Mouse (Mus musculus): ENCODE results near the gene Foxs1. TPM values are rescaled to one million over a fixed set of nuclear protein-coding genes. Genes with fewer than 3 reads are reported as not detected.

Foxs1 gene
- polyA plus RNA-seq, 1 experiment, result 4.6 TPM

DNA sequence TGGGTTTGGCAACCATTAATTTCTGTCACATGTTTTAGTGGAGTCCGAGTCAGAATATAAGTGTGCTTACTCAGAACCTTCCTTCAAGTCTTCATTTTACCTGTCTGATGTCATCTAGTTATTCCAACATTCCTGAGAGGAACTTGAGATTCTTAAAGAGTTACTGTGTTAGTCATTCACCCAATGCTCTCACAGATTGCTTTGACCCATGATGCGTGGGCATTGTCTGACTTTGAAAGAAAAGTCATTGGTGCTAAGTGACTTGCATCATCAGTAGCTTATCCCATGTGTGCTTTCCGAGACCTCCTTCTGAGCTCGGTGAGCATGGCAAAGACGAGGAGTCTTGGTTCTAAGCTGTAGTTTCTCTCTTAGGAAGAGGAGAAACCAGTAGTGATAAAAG is 44.2 kb downstream of the Foxs1 start:
- Histone ChIP-seq H3K36me3 (replicated peaks; ENCODE audit: low read length) (peaks cover 95% of the 10 kb centered on the region), H3K4me3 (replicated peaks) (no peak overlapping the region), H3K4me1 (no peaks in the 10 kb centered on the region), H3K9me3 (no peaks in the 10 kb centered on the region), H3K27me3 (replicated peaks) (no peaks in the 10 kb centered on the region)
- TF ChIP-seq GATA1 (IDR thresholded peaks at IDR 0.05; ENCODE audit: borderline replicate concordance, low read length) (no peak), FLI1 (IDR thresholded peaks at IDR 0.05; ENCODE audit: low read length) (no peak)

DNA sequence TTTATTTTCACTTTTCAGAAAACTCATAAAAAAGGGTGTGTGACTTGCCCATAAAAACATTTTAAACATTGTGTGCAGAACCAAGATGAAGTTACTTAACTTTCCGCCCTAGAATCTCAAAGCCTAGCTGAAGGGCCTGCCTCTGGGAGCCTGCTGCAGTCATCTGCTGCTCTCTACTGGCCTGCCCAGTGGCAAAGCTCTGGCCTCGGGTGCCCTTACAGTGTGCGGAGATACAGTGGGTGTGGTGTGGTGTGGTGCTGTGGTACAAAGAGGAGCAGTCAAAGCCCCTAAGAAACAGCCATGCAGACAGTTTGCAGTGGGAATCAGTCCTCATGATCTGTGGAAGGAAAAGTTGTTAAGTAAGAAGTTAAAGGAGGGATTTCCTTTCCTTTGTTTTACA is 45.8 kb downstream of the Foxs1 start:
- peaks cover 95% of the 10 kb centered on the region for H3K36me3 ChIP-seq (replicated peaks; ENCODE audit: low read length)
- no peak overlapping the region for H3K4me3 ChIP-seq (replicated peaks)
- no peaks in the 10 kb centered on the region for H3K9me3 ChIP-seq
- no peak for TF ChIP-seq GATA1 (IDR thresholded peaks at IDR 0.05; ENCODE audit: borderline replicate concordance, low read length)
- TF ChIP-seq FLI1 (IDR thresholded peaks at IDR 0.05; ENCODE audit: low read length), result no peak
- no peaks in the 10 kb centered on the region for H3K4me1 ChIP-seq
- no peaks in the 10 kb centered on the region for H3K27me3 ChIP-seq (replicated peaks)

DNA sequence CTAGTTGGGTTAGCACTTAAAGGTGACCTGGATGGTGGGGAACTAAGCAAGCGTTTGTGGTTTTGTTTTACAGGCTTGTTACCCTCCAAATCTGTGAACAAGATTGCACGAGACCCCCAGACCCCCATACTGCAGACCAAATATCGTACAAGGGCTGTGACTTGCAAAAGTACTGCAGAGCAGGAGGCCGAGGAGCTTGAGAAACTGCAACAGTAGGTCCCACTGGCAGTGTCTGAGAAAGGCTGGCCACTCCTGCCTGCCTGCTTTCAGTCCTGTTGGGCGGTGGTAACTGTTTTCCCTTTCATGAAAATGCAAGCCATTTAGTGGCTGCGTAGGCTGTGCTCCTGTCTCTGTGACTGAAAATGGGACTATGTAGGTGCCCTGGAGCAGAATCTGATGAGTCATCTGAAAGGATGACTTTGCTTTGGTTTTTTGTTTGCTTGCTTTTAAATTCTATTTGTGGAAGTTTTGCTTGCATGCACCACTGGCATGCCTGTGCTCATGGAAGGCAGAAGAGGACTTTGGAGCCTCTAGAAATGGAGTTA is 48.8 kb downstream of the Foxs1 start:
- Histone ChIP-seq H3K9me3 (no peaks in the 10 kb centered on the region), H3K4me1 (no peaks in the 10 kb centered on the region), H3K27me3 (replicated peaks) (no peaks in the 10 kb centered on the region), H3K36me3 (replicated peaks; ENCODE audit: low read length) (peaks cover 97% of the 10 kb centered on the region), H3K4me3 (replicated peaks) (no peak overlapping the region)
- TF ChIP-seq FLI1 (IDR thresholded peaks at IDR 0.05; ENCODE audit: low read length) (no peak), GATA1 (IDR thresholded peaks at IDR 0.05; ENCODE audit: borderline replicate concordance, low read length) (no peak)

Other genes starting within 250 kb of the Foxs1 start
- gene Mcts2, start 246.2 kb downstream of the Foxs1 start, polyA plus RNA-seq (2012; ENCODE audit: insufficient read depth, low replicate concordance), result not detected in 2 replicates
- 9.3 and 45.9 TPM in 2 replicates for gene Id1, start 197.0 kb downstream of the Foxs1 start, polyA plus RNA-seq (2012; ENCODE audit: insufficient read depth, low replicate concordance)
- 2.8 TPM in 1 of 2 replicates, not detected in the other for gene Cox4i2, start 179.0 kb downstream of the Foxs1 start, polyA plus RNA-seq (2012; ENCODE audit: insufficient read depth, low replicate concordance)
- gene Bcl2l1, start 101.5 kb downstream of the Foxs1 start, polyA plus RNA-seq (2012; ENCODE audit: insufficient read depth, low replicate concordance), result 498 and 1,222 TPM in 2 replicates
- 1.1 and 10.4 TPM in 2 replicates for gene Tpx2, start 85.2 kb downstream of the Foxs1 start, polyA plus RNA-seq (2012; ENCODE audit: insufficient read depth, low replicate concordance)
- 0.15 TPM in 1 of 2 replicates, not detected in the other for gene Mylk2, start 21.9 kb downstream of the Foxs1 start, polyA plus RNA-seq (2012; ENCODE audit: insufficient read depth, low replicate concordance)
- 1.0 TPM in 1 of 2 replicates, not detected in the other for gene Dusp15, start 18.5 kb upstream of the Foxs1 start, polyA plus RNA-seq (2012; ENCODE audit: insufficient read depth, low replicate concordance)
- gene Ttll9, start 29.3 kb upstream of the Foxs1 start, polyA plus RNA-seq (2012; ENCODE audit: insufficient read depth, low replicate concordance), result 0.22 TPM in 1 of 2 replicates, not detected in the other
- 9.7 and 47.3 TPM in 2 replicates for gene Pdrg1, start 82.2 kb upstream of the Foxs1 start, polyA plus RNA-seq (2012; ENCODE audit: insufficient read depth, low replicate concordance)
- not detected in 2 replicates for gene Xkr7, start 98.6 kb upstream of the Foxs1 start, polyA plus RNA-seq (2012; ENCODE audit: insufficient read depth, low replicate concordance)
- not detected in 2 replicates for gene Ccm2l, start 132.7 kb upstream of the Foxs1 start, polyA plus RNA-seq (2012; ENCODE audit: insufficient read depth, low replicate concordance)
- 1.9 and 8.1 TPM in 2 replicates for gene Hck, start 175.3 kb upstream of the Foxs1 start, polyA plus RNA-seq (2012; ENCODE audit: insufficient read depth, low replicate concordance)
- gene Tm9sf4, start 228.1 kb upstream of the Foxs1 start, polyA plus RNA-seq (2012; ENCODE audit: insufficient read depth, low replicate concordance), result 23.8 and 32.4 TPM in 2 replicates